Mouse (Mus musculus) cerebellum, postnatal 4 days (tissue): ENCODE measurements at regions not wholly inside any gene's neighbourhood (a gene's known extent, or its start where the extent isn't known, plus 50 kb on each side); places are given as distances from the start of the nearest gene placed in this dataset.
A peak's percentile ranks its signal among the peaks of the same experiment; 100 is the strongest.
"Not testable (repeated sequence)": the region's sequence is repeated elsewhere in the genome, so short reads cannot be mapped to it uniquely, and the experiment has no call there.

Experiments
- DNase-seq, 2 experiments: peaks; one replicate each; pipeline ENCODE4 v3.0.0; 2022; ENCODE audit warnings: low spot score in 2 of 2, mixed read lengths in 1 of 2

DNA sequence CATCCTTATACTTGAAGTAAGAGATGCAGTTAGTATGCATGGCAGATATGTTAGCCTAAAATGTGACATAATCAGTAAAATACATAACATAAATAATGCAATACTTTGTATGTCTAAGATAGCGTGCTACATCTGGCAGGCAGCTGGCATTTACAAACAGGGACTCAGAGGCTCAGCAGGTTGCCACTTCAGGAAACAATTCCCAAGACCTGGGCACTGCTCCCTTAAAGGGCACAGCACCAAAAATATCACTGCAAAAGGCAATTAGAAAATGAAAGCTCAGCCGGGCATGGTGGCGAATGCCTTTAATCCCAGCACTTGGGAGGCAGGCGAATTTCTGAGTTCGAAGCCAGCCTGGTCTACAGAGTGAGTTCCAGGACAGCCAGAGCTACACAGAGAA, 544.0 kb downstream of the Zfp704 start:
- no peak for DNase-seq

DNA sequence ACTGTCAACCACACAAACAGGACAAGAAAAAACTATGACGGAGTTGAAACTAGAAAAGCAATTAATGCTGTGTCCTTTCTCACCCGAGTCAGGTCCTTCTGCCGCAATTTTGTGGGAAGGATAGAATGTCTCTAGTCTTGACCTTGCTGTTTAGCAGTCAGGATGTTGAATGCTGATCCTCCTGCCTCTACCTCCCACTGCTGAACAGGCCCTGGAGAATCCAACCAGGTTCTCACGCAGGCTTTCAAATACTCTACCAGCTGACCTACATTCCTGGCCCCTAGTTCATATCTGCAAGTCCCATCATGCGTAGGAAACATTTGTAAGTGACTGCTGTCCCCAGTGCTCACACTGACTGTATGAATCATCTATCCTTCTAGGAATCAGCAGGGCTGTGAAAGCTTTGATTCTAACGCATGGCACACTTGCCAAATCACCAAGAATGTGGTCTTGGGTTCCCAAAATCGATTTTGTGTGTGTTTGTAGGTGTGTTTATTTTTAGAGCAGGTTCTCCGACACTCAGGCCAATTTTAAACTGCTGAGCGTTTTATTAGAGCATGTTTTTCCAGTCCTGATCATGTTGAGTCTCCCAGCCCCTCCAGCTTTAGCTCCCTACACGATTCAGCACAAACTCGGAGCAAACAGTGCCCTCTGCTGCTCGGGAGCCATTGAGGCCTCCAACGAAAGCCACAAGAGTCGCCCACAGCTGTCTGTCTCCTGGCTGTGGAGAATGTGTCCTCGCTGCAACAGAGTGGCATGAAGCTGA, 545.4 kb downstream of the Zfp704 start:
- DNase-seq: peak in 1 of 2 experiments; percentile 57

DNA sequence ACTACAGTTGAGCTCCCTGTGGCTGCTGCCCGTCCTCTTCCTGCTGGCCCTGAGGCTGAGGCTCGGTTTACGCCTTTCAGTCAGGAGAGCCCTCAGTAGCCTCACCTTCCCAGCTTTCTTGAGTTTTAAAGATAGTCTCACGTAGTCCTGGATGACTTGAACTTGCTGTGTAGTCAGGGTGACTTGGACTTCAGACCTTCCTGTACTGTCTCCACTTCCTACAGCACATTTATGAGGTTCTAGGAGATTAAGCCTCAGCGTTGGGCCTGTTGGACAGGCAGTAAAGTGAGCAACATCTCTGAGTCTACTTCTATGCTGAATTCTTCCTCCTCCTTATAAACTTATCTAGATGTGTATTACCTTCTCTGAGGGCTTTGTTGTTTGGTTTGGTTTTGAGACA, 546.2 kb downstream of the Zfp704 start:
- DNase-seq: no peak

DNA sequence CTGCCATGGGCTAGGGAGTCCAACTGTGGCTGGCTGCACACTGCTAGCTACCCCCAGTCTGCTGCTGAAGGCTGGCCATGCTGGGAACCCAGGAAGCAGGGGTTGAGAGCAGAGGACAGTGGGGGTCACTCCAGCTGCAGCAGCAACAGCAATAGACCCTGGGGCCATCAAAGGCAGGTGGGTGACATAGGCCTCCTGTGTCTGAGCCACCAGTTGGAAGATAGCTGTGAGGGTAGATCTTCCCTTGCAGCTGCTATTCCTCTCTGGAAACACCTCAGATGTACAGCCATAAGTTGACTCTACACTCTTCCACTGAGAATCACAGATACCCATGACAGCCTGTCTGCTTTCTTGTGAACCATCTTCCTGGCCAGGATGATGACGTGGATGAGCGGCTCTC, 548.5 kb downstream of the Zfp704 start:
- no peak for DNase-seq

DNA sequence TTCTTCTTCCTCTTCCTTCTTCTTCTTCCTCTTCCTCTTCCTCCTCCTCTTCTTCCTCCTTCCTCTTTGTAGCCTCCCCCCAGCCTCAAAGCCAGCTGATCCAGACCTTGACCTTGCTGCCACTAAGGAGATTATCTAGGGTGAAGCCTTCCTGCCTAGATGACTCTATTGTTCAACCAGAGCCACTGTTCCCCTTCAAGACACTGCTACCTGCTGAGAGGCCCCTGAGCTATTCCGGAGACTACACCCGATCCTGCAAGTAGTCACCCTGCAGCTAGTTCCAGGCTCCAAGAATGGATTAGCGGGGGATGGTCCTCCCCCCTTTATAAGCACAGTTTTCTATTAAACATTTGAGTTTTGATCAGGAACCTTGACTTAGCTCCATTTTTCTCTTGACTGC, 552.2 kb downstream of the Zfp704 start:
- not testable (repeated sequence) for DNase-seq

DNA sequence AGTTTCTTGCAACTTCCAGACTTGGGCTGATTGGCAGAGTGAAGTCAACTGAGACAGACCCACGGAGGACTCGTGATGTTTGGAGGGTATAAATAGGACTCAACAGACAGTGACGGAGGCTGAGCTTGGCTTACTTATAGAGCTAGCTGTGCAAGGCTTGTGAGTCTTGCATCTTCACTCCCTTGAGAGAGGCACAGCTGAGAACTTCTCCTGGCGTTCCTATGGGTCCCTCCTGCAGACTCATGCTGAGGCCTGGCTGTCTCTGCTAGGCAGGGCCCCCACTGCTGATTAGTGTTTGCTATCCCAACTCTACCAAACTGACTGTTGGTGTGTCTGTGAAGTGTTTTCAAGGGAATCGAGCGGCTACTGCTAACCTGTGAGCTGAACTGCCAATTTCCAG, 553.0 kb downstream of the Zfp704 start:
- DNase-seq: no peak

DNA sequence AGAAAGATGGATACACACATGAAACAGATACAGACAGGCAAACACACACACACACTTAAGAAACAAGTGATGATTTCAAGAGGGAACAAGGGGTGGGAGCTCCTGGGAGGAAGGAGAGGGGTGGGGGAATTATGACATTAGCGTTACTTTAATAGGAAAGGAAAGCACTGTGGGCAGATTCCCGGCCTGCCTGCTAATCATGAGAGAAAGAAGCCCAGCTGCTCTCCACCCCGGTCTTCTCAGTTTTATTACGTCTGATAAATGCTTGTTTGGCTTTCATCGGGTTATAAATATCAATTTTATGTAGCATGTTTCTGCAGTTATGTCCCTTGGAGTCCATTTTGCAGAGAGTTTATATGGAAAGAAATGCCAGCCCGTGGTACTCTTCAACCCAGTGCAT, 554.1 kb downstream of the Zfp704 start:
- no peak for DNase-seq
